Mouse (Mus musculus): ENCODE data around the gene Gk5. TPM values are rescaled to one million over a fixed set of nuclear protein-coding genes. Genes with fewer than 3 reads are reported as not detected.
"Not testable (repeated sequence)": the region's sequence is repeated elsewhere in the genome, so short reads cannot be mapped to it uniquely, and the experiment has no call there.

Gene Gk5
- 2.6 and 2.9 TPM in 2 replicates for polyA plus RNA-seq (2015; fragmentation: Nextera tagmentation; extraction: Ambion mirVana)

DNA sequence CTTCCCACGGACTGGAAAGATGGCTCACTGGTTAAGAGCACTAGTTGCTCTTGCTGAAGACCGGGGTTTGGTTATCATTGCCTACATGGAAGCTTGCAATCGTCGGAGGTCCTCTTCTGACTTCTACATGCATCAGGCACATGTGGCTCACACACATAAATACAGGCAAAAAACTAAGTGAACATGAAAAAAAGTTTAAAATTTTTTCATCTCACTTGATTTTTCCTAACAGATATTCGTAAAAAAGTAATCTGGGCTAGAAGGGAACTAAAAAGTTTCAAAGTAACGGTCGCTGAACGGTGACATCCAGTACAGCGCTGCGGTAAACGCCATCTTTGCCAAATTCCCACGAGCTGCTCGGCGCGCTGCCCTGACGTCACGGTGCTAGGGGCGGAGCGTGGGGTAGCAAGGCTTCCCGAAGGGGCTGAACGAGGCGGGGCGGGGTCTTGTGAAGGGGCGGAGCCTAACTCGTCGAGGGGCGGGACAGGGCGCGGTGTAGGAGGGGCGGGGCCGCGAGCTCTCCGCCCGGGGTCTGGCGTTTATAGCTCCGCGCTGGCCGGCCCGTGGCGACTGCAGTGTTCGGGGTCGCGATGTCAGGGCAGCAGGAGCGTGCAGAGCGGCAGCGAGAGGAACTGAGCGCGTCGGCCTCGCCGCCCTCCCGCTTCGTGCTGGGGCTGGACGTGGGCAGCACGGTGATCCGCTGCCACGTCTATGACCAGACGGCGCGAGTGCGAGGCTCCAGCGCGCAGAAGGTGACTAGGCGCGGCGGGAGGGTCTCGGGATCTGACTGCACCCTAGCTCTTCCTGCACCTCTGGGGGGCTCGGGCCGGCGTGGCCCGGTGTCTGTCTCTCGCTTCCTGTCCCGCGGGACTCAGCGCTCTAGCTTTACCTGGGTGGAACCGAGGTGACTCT lies at the start of gene Gk5:
Gene Gk5, plus strand, starts transcription at position 502 of the 912 bp plus-strand sequence.
- ATAC-seq (replicated peaks; ENCODE audit: extremely low read depth, insufficient read depth, low FRiP score) = peak; percentile 99
- peak within 1 kb of the TSS; percentile 93 for H3K4me2 ChIP-seq (ENCODE audit: low read depth, low read length)
- no peaks in the 10 kb centered on the region for H3K36me3 ChIP-seq (ENCODE audit: control insufficient read depth, insufficient read depth)
- H3K9ac ChIP-seq (ENCODE audit: low read length) = peak within 1 kb of the TSS; percentile 85
- no peaks in the 10 kb centered on the region for H3K27me3 ChIP-seq (ENCODE audit: control insufficient read depth, insufficient read depth, low read length)
- WGBS = under 1% methylated on average over 65 of the region's 76 CpGs
- 0 out of 2 replicates have a peak, but pooled peaks cover 8% of the 10 kb centered on the region for H3K4me1 ChIP-seq (ENCODE audit: control insufficient read depth, insufficient read depth, low read length)
- H3K27ac ChIP-seq (ENCODE audit: low read length) = peak within 1 kb of the TSS; percentile 52; the same call in 1 of the 2 replicates
- H3K4me3 ChIP-seq (ENCODE audit: low read length) = peak within 1 kb of the TSS; percentile 80
- H3K9me3 ChIP-seq (replicated peaks; ENCODE audit: control insufficient read depth, low read length) = no peaks in the 10 kb centered on the region

DNA sequence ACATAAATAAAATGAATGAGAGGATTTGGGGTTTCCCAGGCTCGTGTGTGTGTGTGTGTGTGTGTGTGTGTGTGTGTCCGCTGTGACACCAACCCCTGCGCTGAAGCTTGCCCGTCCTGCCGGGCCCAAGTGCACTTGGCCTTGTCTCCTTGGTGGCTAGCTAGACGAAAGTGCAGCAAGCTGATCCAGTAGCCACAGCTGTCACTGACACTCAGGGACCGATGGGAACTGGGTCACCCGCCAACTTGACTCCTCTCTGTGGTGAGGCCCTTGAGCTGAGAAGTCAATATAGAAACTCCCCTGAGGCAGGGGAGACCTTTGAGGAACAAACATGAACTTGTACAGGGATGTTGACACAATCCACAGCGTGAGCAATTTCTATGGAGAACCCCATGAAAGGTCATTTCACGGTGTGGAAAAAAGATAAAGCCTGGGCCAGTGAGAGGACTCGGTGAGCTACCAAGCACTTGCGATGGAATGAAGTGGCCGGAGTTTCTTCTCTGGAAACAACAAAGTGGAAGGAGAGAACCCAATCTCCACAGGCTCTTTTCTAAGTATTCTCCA lies 40.3 kb upstream of the Gk5 start:
- 83% methylated on average over 13 of the region's 13 CpGs for WGBS
- ATAC-seq (replicated peaks; ENCODE audit: extremely low read depth, insufficient read depth, low FRiP score) = no peak
- Histone ChIP-seq H3K4me2 (ENCODE audit: low read depth, low read length) (no peak overlapping the region), H3K4me1 (ENCODE audit: control insufficient read depth, insufficient read depth, low read length) (no peaks in the 10 kb centered on the region), H3K36me3 (ENCODE audit: control insufficient read depth, insufficient read depth) (no peaks in the 10 kb centered on the region), H3K27ac (ENCODE audit: low read length) (no peak overlapping the region), H3K4me3 (ENCODE audit: low read length) (no peak overlapping the region), H3K27me3 (ENCODE audit: control insufficient read depth, insufficient read depth, low read length) (no peaks in the 10 kb centered on the region), H3K9me3 (replicated peaks; ENCODE audit: control insufficient read depth, low read length) (no peaks in the 10 kb centered on the region), H3K9ac (ENCODE audit: low read length) (no peak overlapping the region)

DNA sequence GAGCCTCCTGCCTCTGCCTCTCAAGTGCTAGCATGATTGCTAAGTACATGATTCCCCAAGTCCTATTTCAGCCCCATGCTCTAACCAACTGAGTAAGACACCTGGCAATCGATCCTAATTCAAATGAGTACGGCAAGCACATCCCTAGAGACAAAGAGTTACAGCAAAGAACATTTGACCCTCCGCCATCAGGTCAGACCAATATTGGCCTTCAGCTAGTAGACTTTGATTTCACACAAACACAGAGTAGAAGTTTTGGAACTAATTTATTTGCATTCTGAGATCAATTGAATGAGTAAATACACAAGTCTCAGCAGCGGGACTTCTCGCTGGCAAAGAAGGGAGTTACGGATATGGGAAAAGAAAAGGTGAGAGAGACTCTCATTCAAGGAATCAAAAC lies 33.9 kb upstream of the Gk5 start:
- no peaks in the 10 kb centered on the region for H3K36me3 ChIP-seq (ENCODE audit: control insufficient read depth, insufficient read depth)
- no peak overlapping the region for H3K4me3 ChIP-seq (ENCODE audit: low read length)
- H3K9ac ChIP-seq (ENCODE audit: low read length) = no peak overlapping the region
- H3K27me3 ChIP-seq (ENCODE audit: control insufficient read depth, insufficient read depth, low read length) = no peaks in the 10 kb centered on the region
- no peaks in the 10 kb centered on the region for H3K4me1 ChIP-seq (ENCODE audit: control insufficient read depth, insufficient read depth, low read length)
- H3K27ac ChIP-seq (ENCODE audit: low read length) = no peak overlapping the region
- H3K9me3 ChIP-seq (replicated peaks; ENCODE audit: control insufficient read depth, low read length) = no peaks in the 10 kb centered on the region; the same call in 1 of the 2 replicates
- no peak overlapping the region for H3K4me2 ChIP-seq (ENCODE audit: low read depth, low read length)
- no peak for ATAC-seq (replicated peaks; ENCODE audit: extremely low read depth, insufficient read depth, low FRiP score)
- whole genome bisulfite sequencing = 88% methylated on average over 6 of the region's 6 CpGs

DNA sequence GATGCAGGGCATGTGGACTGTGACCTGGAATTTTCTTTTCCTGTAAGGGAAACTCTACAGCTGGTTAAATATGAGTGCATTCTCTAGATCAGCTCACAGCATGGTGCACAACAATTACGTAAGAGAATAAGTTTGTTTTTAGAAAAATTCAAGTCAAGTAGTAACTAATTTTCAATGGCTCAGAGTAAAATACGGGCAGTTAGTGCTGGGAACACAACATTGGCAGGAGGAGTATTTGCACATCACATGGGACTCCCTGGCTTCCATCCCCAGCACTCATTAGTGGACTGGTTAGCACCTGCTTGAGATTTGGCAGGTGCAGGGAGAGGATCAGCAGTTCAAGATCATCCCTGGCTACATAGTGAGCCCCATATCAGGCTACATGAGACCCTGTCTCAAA lies 31.5 kb upstream of the Gk5 start:
- H3K27ac ChIP-seq (ENCODE audit: low read length) = no peak overlapping the region
- no peak overlapping the region for H3K9ac ChIP-seq (ENCODE audit: low read length)
- no peak overlapping the region for H3K4me3 ChIP-seq (ENCODE audit: low read length)
- no peaks in the 10 kb centered on the region for H3K36me3 ChIP-seq (ENCODE audit: control insufficient read depth, insufficient read depth)
- no peaks in the 10 kb centered on the region for H3K4me1 ChIP-seq (ENCODE audit: control insufficient read depth, insufficient read depth, low read length)
- no peaks in the 10 kb centered on the region; the same call in 1 of the 2 replicates for H3K9me3 ChIP-seq (replicated peaks; ENCODE audit: control insufficient read depth, low read length)
- no peak overlapping the region for H3K4me2 ChIP-seq (ENCODE audit: low read depth, low read length)
- no peak for ATAC-seq (replicated peaks; ENCODE audit: extremely low read depth, insufficient read depth, low FRiP score)
- WGBS = 85% methylated on average over 2 of the region's 2 CpGs
- no peaks in the 10 kb centered on the region for H3K27me3 ChIP-seq (ENCODE audit: control insufficient read depth, insufficient read depth, low read length)

DNA sequence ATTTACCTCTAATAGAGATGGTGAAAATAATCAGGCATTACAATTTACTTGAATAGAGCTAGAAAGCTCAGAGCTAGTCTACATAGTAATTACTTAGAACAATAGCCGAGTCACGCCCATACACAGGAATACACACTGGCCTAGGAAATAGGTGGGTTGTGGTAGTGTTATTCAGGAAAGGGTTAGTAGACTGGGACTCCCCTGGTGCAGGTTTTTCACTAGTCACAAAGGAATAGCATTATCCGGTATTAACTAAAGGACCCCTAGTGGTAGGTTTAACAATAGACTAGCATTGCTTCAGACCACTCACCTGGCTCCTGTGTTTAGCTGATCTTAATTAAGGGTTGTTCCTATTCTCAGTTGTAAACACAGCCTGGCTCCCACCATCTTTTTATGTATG lies 30.7 kb upstream of the Gk5 start:
- H3K27ac ChIP-seq (ENCODE audit: low read length); H3K27me3 ChIP-seq (ENCODE audit: control insufficient read depth, insufficient read depth, low read length); H3K4me2 ChIP-seq (ENCODE audit: low read depth, low read length); H3K9me3 ChIP-seq (replicated peaks; ENCODE audit: control insufficient read depth, low read length); ATAC-seq (replicated peaks; ENCODE audit: extremely low read depth, insufficient read depth, low FRiP score); H3K36me3 ChIP-seq (ENCODE audit: control insufficient read depth, insufficient read depth); H3K4me3 ChIP-seq (ENCODE audit: low read length); H3K9ac ChIP-seq (ENCODE audit: low read length); H3K4me1 ChIP-seq (ENCODE audit: control insufficient read depth, insufficient read depth, low read length): not testable (repeated sequence)
- WGBS = 88% methylated on average over 3 of the region's 3 CpGs

DNA sequence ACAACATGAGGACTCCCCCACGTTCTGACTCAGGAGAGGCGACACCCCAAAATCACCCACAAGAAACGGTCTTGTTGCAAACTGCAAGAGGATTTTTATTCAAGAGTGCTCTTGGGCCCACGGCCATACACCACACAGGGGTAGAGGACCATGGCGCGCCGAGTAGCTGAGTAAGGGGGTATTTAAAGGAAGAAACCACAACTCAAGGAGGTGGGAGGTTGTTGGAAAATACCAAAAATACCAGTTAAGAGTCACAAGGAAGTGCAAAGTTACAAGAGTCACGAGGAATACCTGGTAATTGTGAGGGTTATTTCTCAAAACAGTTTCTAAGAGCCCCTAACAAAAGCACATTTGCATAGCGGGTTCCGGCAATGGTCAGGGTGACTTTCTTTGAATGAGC lies 26.5 kb upstream of the Gk5 start:
- H3K9me3 ChIP-seq (replicated peaks; ENCODE audit: control insufficient read depth, low read length) = peaks cover 10% of the 10 kb centered on the region
- H3K4me1 ChIP-seq (ENCODE audit: control insufficient read depth, insufficient read depth, low read length); H3K4me2 ChIP-seq (ENCODE audit: low read depth, low read length); ATAC-seq (replicated peaks; ENCODE audit: extremely low read depth, insufficient read depth, low FRiP score); H3K27me3 ChIP-seq (ENCODE audit: control insufficient read depth, insufficient read depth, low read length); H3K4me3 ChIP-seq (ENCODE audit: low read length); H3K9ac ChIP-seq (ENCODE audit: low read length); H3K36me3 ChIP-seq (ENCODE audit: control insufficient read depth, insufficient read depth); H3K27ac ChIP-seq (ENCODE audit: low read length): not testable (repeated sequence)
- WGBS = 90% methylated on average over 10 of the region's 10 CpGs

DNA sequence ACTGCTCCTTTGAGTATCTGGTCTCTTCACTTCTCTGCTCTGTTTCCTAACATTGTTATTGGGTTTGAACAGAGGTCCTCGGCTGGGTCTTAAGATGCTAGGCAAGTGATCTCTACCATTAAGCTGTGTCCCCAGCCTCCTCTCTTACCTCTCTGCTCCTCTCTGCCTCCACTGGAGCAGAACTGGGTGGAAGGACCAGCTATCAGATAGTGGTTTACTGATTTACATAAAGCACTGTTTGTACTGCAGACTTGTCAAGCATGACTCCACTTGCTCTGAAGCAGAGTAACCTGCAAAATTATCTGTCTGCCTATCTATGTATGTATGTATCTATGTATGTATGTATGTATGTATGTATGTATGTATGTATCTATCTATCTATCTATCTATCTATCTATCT lies 25.9 kb upstream of the Gk5 start:
- Histone ChIP-seq H3K4me2 (ENCODE audit: low read depth, low read length) (no peak overlapping the region), H3K27ac (ENCODE audit: low read length) (no peak overlapping the region), H3K9me3 (replicated peaks; ENCODE audit: control insufficient read depth, low read length) (peaks cover 10% of the 10 kb centered on the region), H3K4me1 (ENCODE audit: control insufficient read depth, insufficient read depth, low read length) (no peaks in the 10 kb centered on the region), H3K4me3 (ENCODE audit: low read length) (no peak overlapping the region), H3K36me3 (ENCODE audit: control insufficient read depth, insufficient read depth) (no peaks in the 10 kb centered on the region), H3K9ac (ENCODE audit: low read length) (no peak overlapping the region), H3K27me3 (ENCODE audit: control insufficient read depth, insufficient read depth, low read length) (no peaks in the 10 kb centered on the region)
- no peak for ATAC-seq (replicated peaks; ENCODE audit: extremely low read depth, insufficient read depth, low FRiP score)
- WGBS = 86% methylated on average over 1 of the region's 1 CpGs

DNA sequence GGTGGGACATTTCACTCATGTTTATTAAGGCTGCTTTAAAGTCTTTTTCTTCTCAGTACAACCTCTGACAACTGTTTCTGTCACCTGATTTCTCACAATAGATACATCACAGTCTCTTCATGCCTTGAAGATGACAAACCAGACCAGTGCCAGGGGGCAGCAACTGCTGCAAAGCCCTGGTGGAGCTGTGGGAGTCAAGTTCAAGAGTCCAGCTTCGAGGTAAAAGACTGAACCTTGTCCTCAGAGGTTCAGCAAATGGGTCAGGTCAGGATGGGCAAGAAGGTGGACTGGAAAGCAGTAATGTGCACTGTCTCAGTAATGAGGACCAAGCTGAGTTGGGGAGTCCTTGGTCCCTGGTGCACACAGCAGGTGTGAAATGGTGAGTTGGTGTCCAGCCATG lies 24.8 kb upstream of the Gk5 start:
- H3K4me3 ChIP-seq (ENCODE audit: low read length) = no peak overlapping the region
- ATAC-seq (replicated peaks; ENCODE audit: extremely low read depth, insufficient read depth, low FRiP score) = no peak
- H3K27ac ChIP-seq (ENCODE audit: low read length) = no peak overlapping the region
- H3K9me3 ChIP-seq (replicated peaks; ENCODE audit: control insufficient read depth, low read length) = peaks cover 16% of the 10 kb centered on the region
- H3K36me3 ChIP-seq (ENCODE audit: control insufficient read depth, insufficient read depth) = no peaks in the 10 kb centered on the region
- H3K9ac ChIP-seq (ENCODE audit: low read length) = no peak overlapping the region
- H3K4me2 ChIP-seq (ENCODE audit: low read depth, low read length) = no peak overlapping the region
- 53% methylated on average over 1 of the region's 1 CpGs for WGBS
- H3K27me3 ChIP-seq (ENCODE audit: control insufficient read depth, insufficient read depth, low read length) = no peaks in the 10 kb centered on the region
- H3K4me1 ChIP-seq (ENCODE audit: control insufficient read depth, insufficient read depth, low read length) = no peaks in the 10 kb centered on the region

DNA sequence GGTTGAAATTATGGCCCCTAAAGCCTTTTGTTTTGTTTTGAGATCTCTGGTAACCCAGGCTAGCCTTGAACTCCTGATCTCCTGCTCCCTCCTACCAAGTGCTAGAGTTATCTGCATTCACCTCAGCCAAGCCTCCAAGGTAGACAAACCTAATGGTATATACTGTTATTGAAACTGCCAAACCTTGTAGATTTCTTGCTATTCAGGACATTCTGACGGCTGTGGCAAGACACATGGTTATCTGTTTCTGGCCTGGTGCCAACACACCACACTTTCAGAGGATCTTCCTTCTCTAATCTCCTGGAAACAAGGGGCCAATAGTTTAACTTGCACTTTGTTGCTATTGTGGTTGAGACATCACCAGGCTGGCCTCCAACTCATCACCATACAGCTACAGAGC lies 24.0 kb upstream of the Gk5 start:
- H3K4me2 ChIP-seq (ENCODE audit: low read depth, low read length) = no peak overlapping the region
- no peak overlapping the region for H3K27ac ChIP-seq (ENCODE audit: low read length)
- H3K36me3 ChIP-seq (ENCODE audit: control insufficient read depth, insufficient read depth) = no peaks in the 10 kb centered on the region
- H3K4me3 ChIP-seq (ENCODE audit: low read length) = no peak overlapping the region
- ATAC-seq (replicated peaks; ENCODE audit: extremely low read depth, insufficient read depth, low FRiP score) = no peak
- no peak overlapping the region for H3K9ac ChIP-seq (ENCODE audit: low read length)
- 63% methylated on average over 1 of the region's 1 CpGs for WGBS
- peaks cover 25% of the 10 kb centered on the region for H3K9me3 ChIP-seq (replicated peaks; ENCODE audit: control insufficient read depth, low read length)
- H3K27me3 ChIP-seq (ENCODE audit: control insufficient read depth, insufficient read depth, low read length) = no peaks in the 10 kb centered on the region
- no peaks in the 10 kb centered on the region for H3K4me1 ChIP-seq (ENCODE audit: control insufficient read depth, insufficient read depth, low read length)
